Mouse (Mus musculus) ES-E14 (cell line): ENCODE measurements around the gene Psmd13.

ENCODE experiments used
- CHD2 ChIP-seq: IDR thresholded peaks from 2 replicates; pipeline ENCODE4 v1.6.1; 2014; ENCODE audit warnings: mild to moderate bottlenecking, low read depth, low read length, inconsistent platforms
- MAFK ChIP-seq: IDR thresholded peaks from 2 replicates; pipeline ENCODE4 v1.6.1; 2014; ENCODE audit warnings: mild to moderate bottlenecking, low read depth, low read length, inconsistent platforms; ENCODE audit not compliant: insufficient read depth
- ZNF384 ChIP-seq: IDR thresholded peaks from 2 replicates; pipeline ENCODE4 v1.6.1; 2012; ENCODE audit warnings: low read depth, low read length, inconsistent platforms

GRCm38 (mm10) chr7:140856785-140857549, 24.8 kb upstream of the Psmd13 start, which contains the start of gene Ric8a:
- TF ChIP-seq ZNF384 (no peak), CHD2 (0 out of 2 replicates have a peak, but pooled peaks have one; percentile 53), MAFK (no peak)
